Mouse (Mus musculus) liver, embryonic 11.5 days (tissue): ENCODE measurements at regions not wholly inside any gene's neighbourhood (a gene's known extent, or its start where the extent isn't known, plus 50 kb on each side); places are given as distances from the start of the nearest gene placed in this dataset.

ENCODE experiments used
- ATAC-seq: fragments of 200-750 bp; cut with Nextera tagmentation; replicated peaks from 2 replicates; pipeline ENCODE4 v1.8.0; 2017; ENCODE audit warnings: moderate number of reproducible peaks, mild to moderate bottlenecking, moderate TSS enrichment, moderate library complexity; ENCODE audit not compliant: low FRiP score
- DNase-seq: peaks from one replicate; pipeline ENCODE4 v3.0.0-alpha.2; 2017; ENCODE audit warnings: low spot score
- H3K27ac ChIP-seq: fragments of 300-500 bp; sonication (generic); 2 replicates; pipeline ENCODE4 v1.5.1; 2014; ENCODE audit warnings: mild to moderate bottlenecking, low read depth, low read length, control low read depth
- H3K27me3 ChIP-seq: fragments of 300-500 bp; sonication (generic); replicated peaks from 2 replicates; pipeline ENCODE4 v1.6.1; 2014; ENCODE audit warnings: low read length, mixed read lengths; ENCODE audit not compliant: control insufficient read depth, insufficient read depth
- H3K36me3 ChIP-seq: fragments of 300-500 bp; sonication (generic); 2 replicates; pipeline ENCODE4 v1.6.1; 2014; ENCODE audit warnings: mild to moderate bottlenecking, low read length, moderate library complexity, mixed read lengths; ENCODE audit not compliant: control insufficient read depth, insufficient read depth
- H3K4me1 ChIP-seq: fragments of 300-500 bp; sonication (generic); replicated peaks from 2 replicates; pipeline ENCODE4 v1.6.1; 2014; ENCODE audit warnings: low read length, mixed read lengths; ENCODE audit not compliant: control insufficient read depth, insufficient read depth
- H3K4me2 ChIP-seq: fragments of 300-500 bp; sonication (generic); 2 replicates; pipeline ENCODE4 v1.6.1; 2014; ENCODE audit warnings: mild to moderate bottlenecking, control low read depth, moderate library complexity
- H3K4me3 ChIP-seq: fragments of 300-500 bp; sonication (generic); 2 replicates; pipeline ENCODE4 v1.5.1; 2014; ENCODE audit warnings: low read depth, low read length, control low read depth
- H3K9ac ChIP-seq: fragments of 300-500 bp; sonication (generic); 2 replicates; pipeline ENCODE4 v1.6.1; 2014; ENCODE audit warnings: low read depth, low read length, control low read depth
- H3K9me3 ChIP-seq: fragments of 300-500 bp; sonication (generic); 2 replicates; pipeline ENCODE4 v1.6.1; 2016; ENCODE audit warnings: low read length, inconsistent platforms, mixed read lengths; ENCODE audit not compliant: control insufficient read depth
- WGBS: fragments of 180-500 bp; shearing (Covaris S2); extraction: QIAGEN DNeasy Blood & Tissue Kit; methylation state at CpG from one replicate; pipeline ENCODE4 v1.1.7; 2014; 5-methylcytosine and 5-hydroxymethylcytosine counted together

DNA sequence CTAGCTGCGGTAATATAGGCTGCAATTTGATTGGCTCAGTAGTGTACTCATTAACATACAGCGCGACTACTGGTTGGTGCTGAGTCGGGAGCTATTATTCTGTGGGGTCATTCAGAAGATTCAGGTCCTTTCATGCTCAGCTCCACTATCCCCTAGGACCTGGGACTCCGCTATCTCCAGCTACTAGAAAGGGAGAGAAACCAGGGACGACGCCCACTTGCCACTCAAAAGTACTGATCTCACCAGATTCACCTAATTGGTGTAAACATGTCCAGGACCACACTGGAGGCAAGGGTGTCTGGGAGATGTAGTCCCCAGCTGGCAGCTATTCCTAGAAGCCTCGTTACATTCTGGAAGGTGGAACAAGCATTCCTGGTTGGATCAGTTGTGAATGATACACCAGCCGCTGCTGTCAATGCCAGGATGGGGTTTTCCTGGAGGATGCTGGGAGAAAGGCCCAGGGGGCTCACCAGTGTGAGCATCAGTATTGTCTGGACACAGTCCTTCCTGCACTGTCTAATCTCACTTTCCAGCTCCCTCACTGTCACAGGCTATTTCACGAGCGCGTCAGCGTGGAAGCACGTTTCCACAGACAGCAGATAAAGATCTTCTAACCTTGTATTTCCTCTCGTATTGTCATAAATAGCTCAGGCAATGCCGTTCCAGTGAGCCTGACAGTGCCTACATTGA lies 60.9 kb upstream of the Ctbp2 start:
- DNase-seq (no peak), ATAC-seq (no peak)
- Histone ChIP-seq H3K4me3 (no peak overlapping the region), H3K27ac (no peak overlapping the region), H3K4me2 (no peak overlapping the region), H3K27me3 (no peaks in the 10 kb centered on the region), H3K4me1 (no peaks in the 10 kb centered on the region), H3K9ac (no peak overlapping the region), H3K36me3 (no peaks in the 10 kb centered on the region), H3K9me3 (no peaks in the 10 kb centered on the region)
- WGBS, result 44% methylated on average over 16 of the region's 16 CpGs

- Histone ChIP-seq H3K4me1 (no peaks in the 10 kb centered on the region), H3K27ac (no peak overlapping the region), H3K4me3 (no peak overlapping the region), H3K9me3 (no peaks in the 10 kb centered on the region), H3K4me2 (no peak overlapping the region), H3K36me3 (no peaks in the 10 kb centered on the region), H3K9ac (no peak overlapping the region), H3K27me3 (no peaks in the 10 kb centered on the region)
- DNase-seq, result no peak
- no peak for ATAC-seq
- WGBS, result 39% methylated on average over 2 of the region's 2 CpGs
Observed at GRCm38 (mm10) chr7:133181388-133181787, 57.2 kb upstream of the Ctbp2 start.

DNA sequence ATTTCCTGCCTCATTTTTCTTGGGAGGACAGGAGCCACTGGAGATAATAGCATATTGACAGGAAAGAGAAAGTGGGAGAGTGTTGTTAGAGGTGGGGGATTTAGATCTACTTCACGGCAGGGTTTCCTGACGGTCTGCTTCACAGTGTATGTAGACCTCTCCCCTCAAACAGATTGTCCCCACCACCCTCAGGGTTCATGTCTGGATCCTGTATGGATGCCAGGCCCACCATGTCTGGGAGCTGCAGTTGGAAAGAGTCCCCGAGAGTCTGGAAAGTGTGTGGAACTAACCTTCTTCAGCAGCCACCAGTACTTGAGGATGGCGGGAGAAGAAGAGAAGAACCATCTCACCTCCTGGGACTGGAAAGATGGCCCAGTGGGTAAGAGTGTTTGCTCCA lies 53.0 kb upstream of the Ctbp2 start:
- H3K9me3 ChIP-seq, result no peaks in the 10 kb centered on the region
- no peak for ATAC-seq
- DNase-seq, result no peak
- 52% methylated on average over 4 of the region's 4 CpGs for WGBS
- no peaks in the 10 kb centered on the region for H3K27me3 ChIP-seq
- no peak overlapping the region for H3K4me3 ChIP-seq
- H3K27ac ChIP-seq, result no peak overlapping the region
- no peaks in the 10 kb centered on the region for H3K36me3 ChIP-seq
- H3K4me1 ChIP-seq, result no peaks in the 10 kb centered on the region
- H3K9ac ChIP-seq, result no peak overlapping the region
- no peak overlapping the region for H3K4me2 ChIP-seq

GRCm38 (mm10) chr7:133176256-133177178 lies 52.4 kb upstream of the Ctbp2 start:
- DNase-seq, result no peak
- Histone ChIP-seq H3K9me3 (no peaks in the 10 kb centered on the region), H3K9ac (no peak overlapping the region), H3K36me3 (no peaks in the 10 kb centered on the region), H3K4me2 (no peak overlapping the region), H3K27me3 (no peaks in the 10 kb centered on the region), H3K4me1 (no peaks in the 10 kb centered on the region), H3K4me3 (no peak overlapping the region), H3K27ac (no peak overlapping the region)
- 46% methylated on average over 10 of the region's 10 CpGs for WGBS
- ATAC-seq, result no peak
